Mouse (Mus musculus): ENCODE measurements around the gene Osgep.
"Not testable (repeated sequence)": the region's sequence is repeated elsewhere in the genome, so short reads cannot be mapped to it uniquely, and the experiment has no call there.

Osgep gene

GRCm38 (mm10) chr14:50931493-50932020 is 6.9 kb upstream of the Osgep start:
- DNase-seq (ENCODE audit: low spot score) = peak; percentile 48

GRCm38 (mm10) chr14:50930754-50931492 is 6.2 kb upstream of the Osgep start, which contains the start of the genes Pip4p1 and Pnp:
Gene Pip4p1 (minus strand): TSS chr14:50930856.
Gene Pnp (plus strand): TSS chr14:50931082.
- DNase-seq (ENCODE audit: low spot score) = peak; percentile 99

DNA sequence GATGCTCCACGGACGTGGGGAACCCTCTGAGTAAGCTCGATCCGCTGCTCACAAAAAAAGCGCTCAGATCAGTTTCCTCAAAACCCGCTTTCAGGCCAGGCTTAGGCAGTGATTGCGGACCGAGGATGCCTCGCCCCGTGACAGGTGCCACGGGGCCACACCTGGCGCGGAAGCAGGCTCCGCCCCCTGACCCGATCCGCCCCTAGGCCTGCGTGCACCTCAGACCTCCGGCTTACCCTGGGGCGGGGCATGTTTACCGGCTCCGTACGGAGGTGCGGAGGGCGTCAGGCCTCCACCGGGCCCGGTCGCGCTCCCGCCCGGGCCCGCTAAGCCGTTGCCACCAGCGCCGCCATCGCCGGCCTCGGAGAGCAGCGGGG is 5.7 kb upstream of the Osgep start:
- peak; percentile 61 for DNase-seq (ENCODE audit: low spot score)

DNA sequence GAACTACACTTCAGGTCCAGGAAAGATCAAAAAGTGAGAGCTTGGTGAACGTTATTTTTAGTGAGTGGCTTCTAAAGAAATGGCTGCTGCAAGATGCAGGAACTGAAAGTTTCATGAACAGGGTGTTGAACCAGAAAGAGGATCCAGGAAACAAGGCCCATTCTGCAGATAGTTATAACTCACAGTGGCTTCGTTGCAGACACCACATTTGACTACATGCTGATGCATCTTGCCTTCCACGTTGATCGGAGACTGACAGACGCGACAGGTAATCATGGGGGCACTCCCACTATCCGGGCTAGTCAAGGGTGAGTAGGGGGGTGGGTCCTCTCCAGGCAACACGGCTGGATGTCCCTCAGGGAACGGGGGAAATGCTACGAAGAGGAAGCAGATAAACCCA is 5.3 kb upstream of the Osgep start:
- DNase-seq (ENCODE audit: low spot score) = no peak

- DNase-seq (ENCODE audit: low spot score) = no peak
Measured at GRCm38 (mm10) chr14:50927366-50927765, 2.7 kb upstream of the Osgep start.

DNA sequence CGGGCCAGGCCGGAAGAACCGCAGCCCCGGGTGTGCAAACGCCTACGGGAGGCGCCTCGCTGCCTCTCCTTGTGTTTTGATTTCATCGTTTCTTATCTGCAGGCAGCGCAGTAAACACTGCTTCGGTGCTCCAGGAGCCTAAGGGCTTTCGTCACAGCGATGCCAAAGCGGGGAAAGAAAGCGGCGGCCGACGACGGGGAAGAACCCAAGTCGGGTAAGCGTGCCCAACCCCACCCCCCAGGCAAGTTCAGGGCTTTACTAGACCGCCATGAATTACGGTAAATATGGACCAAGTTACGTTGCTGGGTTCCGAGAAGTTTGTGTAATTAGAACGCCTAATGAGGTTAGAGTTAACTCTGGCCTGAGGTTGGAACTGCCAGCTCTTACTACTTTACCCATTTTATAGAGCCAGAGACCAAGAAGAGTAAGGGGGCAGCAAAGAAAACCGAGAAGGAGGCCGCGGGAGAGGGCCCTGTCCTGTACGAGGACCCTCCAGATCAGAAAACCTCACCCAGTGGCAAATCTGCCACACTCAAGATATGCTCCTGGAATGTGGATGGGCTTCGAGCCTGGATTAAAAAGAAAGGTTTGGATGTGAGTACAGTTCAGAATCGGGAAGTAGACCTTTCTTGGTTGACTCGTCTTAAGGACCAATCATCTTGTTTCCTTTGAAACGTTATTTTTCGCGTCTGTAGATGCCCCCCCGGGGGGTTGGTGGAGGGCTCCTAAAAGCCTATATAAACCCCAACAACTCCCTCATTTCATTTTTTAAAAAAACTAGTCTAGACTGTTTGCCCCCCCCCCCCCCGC is 623 bp upstream of the Osgep start:
- DNase-seq (ENCODE audit: low spot score) = no peak

- DNase-seq (ENCODE audit: low spot score) = not testable (repeated sequence)
Measured at GRCm38 (mm10) chr14:50923437-50923836, 1.3 kb downstream of the Osgep start.

- DNase-seq (ENCODE audit: low spot score) = no peak
Measured at GRCm38 (mm10) chr14:50911356-50911755, 13.3 kb downstream of the Osgep start.

GRCm38 (mm10) chr14:50908126-50908525 is 16.6 kb downstream of the Osgep start:
- DNase-seq (ENCODE audit: low spot score) = no peak

- not testable (repeated sequence) for DNase-seq (ENCODE audit: low spot score)
Measured at GRCm38 (mm10) chr14:50905327-50905726, 19.4 kb downstream of the Osgep start.

DNA sequence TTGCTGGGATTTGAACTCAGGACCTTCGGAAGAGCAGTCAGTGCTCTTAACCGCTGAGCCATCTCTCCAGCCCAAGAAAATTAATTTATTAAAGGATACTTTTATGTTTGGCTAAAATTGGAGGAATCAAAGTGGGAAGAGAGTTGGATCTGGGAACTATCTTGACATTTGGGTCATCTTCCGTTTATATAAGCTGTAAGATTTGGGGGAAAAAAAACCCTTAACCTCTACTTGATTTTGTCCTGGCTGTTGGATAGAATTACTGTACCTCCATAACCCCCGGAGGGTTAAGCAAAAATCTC is 19.9 kb downstream of the Osgep start:
- DNase-seq (ENCODE audit: low spot score) = no peak

- DNase-seq (ENCODE audit: low spot score) = peak; percentile 49
Measured at GRCm38 (mm10) chr14:50903973-50904827, 20.5 kb downstream of the Osgep start.

GRCm38 (mm10) chr14:50897992-50898391 is 26.7 kb downstream of the Osgep start:
- DNase-seq (ENCODE audit: low spot score) = not testable (repeated sequence)

DNA sequence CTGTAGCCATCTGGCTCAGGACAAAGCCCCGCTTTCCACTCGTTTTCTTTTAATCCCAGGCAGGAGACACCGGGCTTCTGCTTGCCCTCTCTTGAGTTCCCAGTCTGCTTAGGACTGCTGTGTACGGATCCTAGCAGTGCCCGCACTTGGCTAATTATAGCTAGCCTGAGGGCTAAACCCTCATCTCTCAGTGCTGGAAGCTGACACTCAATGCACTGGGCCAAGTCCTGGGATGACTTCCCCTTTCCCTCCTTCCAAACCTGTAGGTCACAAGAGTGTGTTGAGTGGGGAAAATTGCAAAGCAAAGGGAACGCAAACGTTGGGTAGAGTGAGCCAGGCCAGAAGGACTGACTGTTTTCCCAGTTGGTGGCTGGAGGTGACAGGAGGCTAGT is 27.3 kb downstream of the Osgep start, which contains the start of gene Klhl33:
Gene Klhl33 (minus strand): TSS at position 134 of the 392 bp plus-strand sequence.
- no peak for DNase-seq (ENCODE audit: low spot score)

GRCm38 (mm10) chr14:50896747-50897373 is 27.8 kb downstream of the Osgep start:
- DNase-seq (ENCODE audit: low spot score) = peak; percentile 15

DNA sequence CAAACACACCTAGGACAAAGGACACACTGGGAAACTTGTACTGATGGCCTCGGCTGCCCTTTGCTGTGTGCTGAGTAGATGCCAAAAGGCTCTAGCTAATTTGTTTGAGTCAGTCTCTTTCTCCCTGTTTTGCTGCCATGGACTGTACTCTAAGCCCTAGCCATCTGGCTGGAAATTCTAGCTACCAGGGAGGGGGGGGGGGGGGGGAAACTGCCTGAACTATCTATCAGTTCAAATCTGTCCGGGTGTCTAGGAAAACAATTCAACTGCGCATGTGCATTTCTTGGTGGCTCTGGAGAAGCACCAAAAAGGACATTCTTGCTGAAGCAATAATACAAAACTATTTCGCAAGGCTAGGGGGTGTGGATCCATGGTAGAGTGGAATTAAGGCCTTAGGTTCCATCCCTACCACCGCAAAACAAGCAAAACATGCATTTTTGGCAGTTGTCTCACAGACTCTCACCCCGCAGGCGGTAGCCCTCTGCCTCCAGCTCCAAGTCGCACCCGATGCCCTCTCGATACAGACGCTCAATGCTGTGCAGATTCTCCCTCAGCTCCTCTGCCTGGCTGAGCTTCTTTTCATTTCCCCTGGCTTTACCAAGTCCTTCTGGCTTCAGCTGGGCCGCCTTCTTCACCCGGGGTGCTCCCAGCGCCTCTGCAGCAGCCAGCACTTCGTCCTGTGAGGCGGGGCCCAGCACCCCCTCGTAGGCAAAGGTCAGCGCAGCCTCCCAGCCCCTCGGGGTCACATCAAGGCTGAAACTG is 28.5 kb downstream of the Osgep start:
- DNase-seq (ENCODE audit: low spot score) = peak; percentile 70

- DNase-seq (ENCODE audit: low spot score) = no peak
Measured at GRCm38 (mm10) chr14:50895407-50895806, 29.3 kb downstream of the Osgep start.

- DNase-seq (ENCODE audit: low spot score) = peak; percentile 40
Measured at GRCm38 (mm10) chr14:50892541-50893459, 31.9 kb downstream of the Osgep start.

DNA sequence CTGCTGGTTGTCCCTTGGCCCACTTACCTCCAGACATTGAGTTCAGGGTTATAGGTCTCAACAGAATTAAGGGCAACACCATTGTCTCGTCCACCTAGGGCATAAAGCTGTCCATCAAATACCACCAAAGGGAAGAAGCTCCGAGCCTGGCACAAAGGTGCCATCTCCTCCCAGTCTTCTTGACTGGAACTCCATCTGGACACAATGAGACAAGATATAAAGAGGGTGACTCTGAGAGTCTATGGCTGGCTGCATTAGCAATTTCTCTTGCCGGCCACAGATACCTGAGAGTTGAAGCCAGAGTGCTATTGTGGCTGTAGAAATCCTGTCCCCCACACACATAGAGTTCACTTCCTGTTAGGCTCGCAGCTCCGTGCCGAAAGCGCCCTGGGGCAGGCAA is 32.6 kb downstream of the Osgep start:
- DNase-seq (ENCODE audit: low spot score) = no peak

DNA sequence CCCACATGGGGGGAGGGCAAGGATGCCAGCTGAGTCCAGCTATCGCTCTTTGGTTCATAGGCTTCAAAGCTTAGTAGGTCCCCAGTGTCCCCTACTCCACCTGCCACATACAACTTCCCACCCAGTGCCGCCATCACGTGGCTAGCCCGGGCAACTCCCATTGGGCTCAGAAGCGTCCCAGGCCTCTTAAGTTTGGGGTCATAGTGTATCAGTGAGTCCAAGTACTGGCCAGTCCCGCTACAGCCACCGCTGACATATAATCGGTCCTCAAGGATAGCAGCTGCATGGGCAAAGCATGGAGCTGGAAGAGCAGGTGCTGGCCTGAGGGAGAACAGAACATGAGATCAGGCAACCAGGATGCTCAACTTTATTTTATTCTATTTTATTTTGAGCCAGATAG is 33.1 kb downstream of the Osgep start:
- no peak for DNase-seq (ENCODE audit: low spot score)

All from MN1 (cell line).